Mouse (Mus musculus) midbrain, postnatal 0 days (tissue): ENCODE measurements at regions not wholly inside any gene's neighbourhood (a gene's known extent, or its start where the extent isn't known, plus 50 kb on each side); places are given as distances from the start of the nearest gene placed in this dataset.

Source experiments
- ATAC-seq: fragments of 200-750 bp; cut with Nextera tagmentation; 2 replicates; pipeline ENCODE4 v1.8.0; 2017; ENCODE audit warnings: moderate number of reproducible peaks, mild to moderate bottlenecking, moderate TSS enrichment, moderate library complexity; ENCODE audit not compliant: low FRiP score
- DNase-seq: peaks from one replicate; pipeline ENCODE4 v3.0.0-alpha.2; 2015; ENCODE audit warnings: low spot score
- H3K27ac ChIP-seq: fragments of 300-500 bp; sonication (generic); 2 replicates; pipeline ENCODE4 v1.5.1; 2014; ENCODE audit warnings: low read depth, mild to moderate bottlenecking, low read length, mixed read lengths
- H3K27me3 ChIP-seq: fragments of 300-500 bp; sonication (generic); 2 replicates; pipeline ENCODE4 v1.6.1; 2014; ENCODE audit warnings: low read length, control low read depth, mixed read lengths; ENCODE audit not compliant: insufficient read depth
- H3K36me3 ChIP-seq: fragments of 300-500 bp; sonication (generic); 2 replicates; pipeline ENCODE4 v1.6.1; 2014; ENCODE audit warnings: low read length, control low read depth, mixed read lengths; ENCODE audit not compliant: insufficient read depth
- H3K4me1 ChIP-seq: fragments of 300-500 bp; sonication (generic); 2 replicates; pipeline ENCODE4 v1.6.1; 2014; ENCODE audit warnings: mild to moderate bottlenecking, control low read depth, antibody characterized with exemption, low read length, mixed read lengths; ENCODE audit not compliant: insufficient read depth
- H3K4me2 ChIP-seq: fragments of 300-500 bp; sonication (generic); 2 replicates; pipeline ENCODE4 v1.6.1; 2014; ENCODE audit warnings: low read depth, mild to moderate bottlenecking, low read length, mixed read lengths; ENCODE audit not compliant: poor library complexity, severe bottlenecking
- H3K4me3 ChIP-seq: fragments of 300-500 bp; sonication (generic); 2 replicates; pipeline ENCODE4 v1.5.1; 2014; ENCODE audit warnings: low read depth, mild to moderate bottlenecking, low read length, moderate library complexity
- H3K9ac ChIP-seq: fragments of 300-500 bp; sonication (generic); replicated peaks from 2 replicates; pipeline ENCODE4 v1.6.1; 2014; ENCODE audit warnings: mild to moderate bottlenecking, low read length, moderate library complexity, mixed read lengths; ENCODE audit not compliant: poor library complexity, severe bottlenecking
- H3K9me3 ChIP-seq: fragments of 300-500 bp; sonication (generic); 2 replicates; pipeline ENCODE4 v1.6.1; 2016; ENCODE audit warnings: low read length, control low read depth
- CTCF ChIP-seq: IDR thresholded peaks from 2 replicates; pipeline ENCODE4 v1.5.1; 2016; ENCODE audit warnings: antibody characterized with exemption, mild to moderate bottlenecking
- WGBS: fragments of 180-500 bp; shearing (Covaris S2); extraction: QIAGEN DNeasy Blood & Tissue Kit; methylation state at CpG from one replicate; pipeline ENCODE4 v1.1.7; 2014; 5-methylcytosine and 5-hydroxymethylcytosine counted together

DNA sequence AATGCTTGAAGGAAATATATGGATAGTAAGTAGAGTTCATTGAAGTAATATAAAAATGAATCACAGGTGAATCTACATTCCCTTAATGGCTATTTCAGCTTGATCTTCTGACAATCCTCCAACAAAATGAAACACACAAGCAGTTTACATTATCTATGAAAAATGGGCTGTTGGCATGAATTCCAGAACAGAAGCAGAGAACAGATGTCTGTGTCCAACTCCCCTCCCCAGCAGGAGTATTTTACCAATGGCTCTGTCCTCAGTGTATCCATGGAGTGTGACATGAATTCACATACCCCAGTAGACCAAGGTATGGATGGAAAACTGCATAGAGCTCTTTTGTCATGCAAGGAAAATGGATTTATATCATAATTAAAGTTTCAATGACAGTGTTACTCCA, 370.3 kb upstream of the BC052040 start:
- no peaks in the 10 kb centered on the region for H3K36me3 ChIP-seq
- no peak overlapping the region for H3K4me2 ChIP-seq
- TF ChIP-seq CTCF: no peak
- no peaks in the 10 kb centered on the region for H3K9me3 ChIP-seq
- no peak overlapping the region for H3K9ac ChIP-seq
- H3K4me3 ChIP-seq: no peak overlapping the region
- no peak for DNase-seq
- no peaks in the 10 kb centered on the region for H3K27me3 ChIP-seq
- no peaks in the 10 kb centered on the region for H3K4me1 ChIP-seq
- no peak for ATAC-seq
- H3K27ac ChIP-seq: no peak overlapping the region

DNA sequence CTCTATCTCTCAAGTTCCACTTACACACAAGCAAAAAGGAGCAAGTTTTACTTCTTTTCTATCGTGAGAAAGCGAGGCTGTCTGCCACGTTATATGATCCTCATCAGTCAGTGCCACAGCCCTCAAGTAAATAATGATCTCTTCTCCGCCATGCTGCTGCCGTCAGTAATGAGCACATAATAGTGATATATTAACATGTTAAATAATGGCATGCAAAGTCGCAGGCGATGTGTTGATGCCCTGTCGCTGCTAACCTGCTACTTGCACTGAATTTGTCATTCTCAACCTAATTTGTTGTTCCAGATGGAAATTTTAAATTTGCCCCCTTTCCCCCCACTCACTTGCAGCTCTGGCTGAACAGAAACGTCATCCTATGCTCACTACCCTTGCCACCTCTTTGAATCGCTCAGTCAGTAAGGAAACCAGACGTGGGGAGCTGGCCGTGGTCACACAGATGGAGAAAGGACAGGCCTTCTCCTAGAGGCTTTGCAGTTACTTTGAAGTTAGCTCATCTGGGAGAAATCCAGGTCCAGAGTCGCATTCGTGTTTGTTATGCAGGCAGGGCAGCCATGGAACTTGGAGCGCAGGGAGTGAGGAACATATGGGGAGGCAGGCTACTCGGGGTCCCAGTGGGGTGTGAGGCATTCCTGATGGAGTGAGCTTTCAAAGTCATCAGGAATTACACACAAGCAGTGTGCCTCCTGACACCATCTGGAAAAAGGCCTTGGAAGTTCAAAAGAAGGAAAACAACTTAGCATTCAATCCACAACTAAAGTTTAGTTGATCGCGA, 368.1 kb upstream of the BC052040 start:
- DNase-seq: peak; percentile 40
- no peaks in the 10 kb centered on the region for H3K9me3 ChIP-seq
- no peak overlapping the region for H3K4me2 ChIP-seq
- no peaks in the 10 kb centered on the region for H3K27me3 ChIP-seq
- no peaks in the 10 kb centered on the region for H3K36me3 ChIP-seq
- H3K9ac ChIP-seq: no peak overlapping the region
- WGBS: 50% methylated on average over 18 of the region's 18 CpGs
- TF ChIP-seq CTCF: no peak
- ATAC-seq: no peak
- H3K27ac ChIP-seq: no peak overlapping the region
- H3K4me1 ChIP-seq: no peaks in the 10 kb centered on the region
- no peak overlapping the region for H3K4me3 ChIP-seq

- ATAC-seq (no peak), DNase-seq (no peak)
- no peak overlapping the region for H3K27ac ChIP-seq
- 75% methylated on average over 6 of the region's 6 CpGs for WGBS
- no peak overlapping the region for H3K9ac ChIP-seq
- no peaks in the 10 kb centered on the region for H3K27me3 ChIP-seq
- no peaks in the 10 kb centered on the region for H3K36me3 ChIP-seq
- no peaks in the 10 kb centered on the region for H3K4me1 ChIP-seq
- H3K4me2 ChIP-seq: no peak overlapping the region
- H3K4me3 ChIP-seq: no peak overlapping the region
- no peak for TF ChIP-seq CTCF
- H3K9me3 ChIP-seq: no peaks in the 10 kb centered on the region
Observed at GRCm38 (mm10) chr2:115214292-115214691, 367.2 kb upstream of the BC052040 start.

- no peaks in the 10 kb centered on the region for H3K36me3 ChIP-seq
- H3K4me2 ChIP-seq: no peak overlapping the region
- TF ChIP-seq CTCF: no peak
- no peaks in the 10 kb centered on the region for H3K27me3 ChIP-seq
- DNase-seq (no peak), ATAC-seq (no peak)
- H3K4me1 ChIP-seq: no peaks in the 10 kb centered on the region
- WGBS: 77% methylated on average over 4 of the region's 4 CpGs
- H3K27ac ChIP-seq: no peak overlapping the region
- H3K9me3 ChIP-seq: no peaks in the 10 kb centered on the region
- H3K4me3 ChIP-seq: no peak overlapping the region
- H3K9ac ChIP-seq: no peak overlapping the region
Observed at GRCm38 (mm10) chr2:115230041-115230440, 351.5 kb upstream of the BC052040 start.

- 83% methylated on average over 4 of the region's 4 CpGs for WGBS
- DNase-seq: no peak
- H3K4me1 ChIP-seq: no peaks in the 10 kb centered on the region
- no peak overlapping the region for H3K4me2 ChIP-seq
- no peaks in the 10 kb centered on the region for H3K9me3 ChIP-seq
- no peaks in the 10 kb centered on the region for H3K36me3 ChIP-seq
- ATAC-seq: no peak
- H3K27ac ChIP-seq: no peak overlapping the region
- TF ChIP-seq CTCF: no peak
- H3K27me3 ChIP-seq: no peaks in the 10 kb centered on the region
- no peak overlapping the region for H3K9ac ChIP-seq
- no peak overlapping the region for H3K4me3 ChIP-seq
Observed at GRCm38 (mm10) chr2:115247673-115248072, 333.8 kb upstream of the BC052040 start.

- WGBS: 64% methylated on average over 5 of the region's 5 CpGs
- no peak for DNase-seq
Observed at GRCm38 (mm10) chr2:115250019-115250807, 331.3 kb upstream of the BC052040 start.

More at GRCm38 (mm10) chr2:115250019-115250807, 331.3 kb upstream of the BC052040 start:
- H3K9me3 ChIP-seq: no peaks in the 10 kb centered on the region
- H3K4me2 ChIP-seq: no peak overlapping the region
- H3K27ac ChIP-seq: no peak overlapping the region
- H3K4me1 ChIP-seq: no peaks in the 10 kb centered on the region
- no peak for ATAC-seq
- H3K9ac ChIP-seq: no peak overlapping the region
- no peak for TF ChIP-seq CTCF
- no peaks in the 10 kb centered on the region for H3K36me3 ChIP-seq
- H3K27me3 ChIP-seq: no peaks in the 10 kb centered on the region
- H3K4me3 ChIP-seq: no peak overlapping the region
